1 mouse cellular context compared by ENCODE assay signal in the genomic region with DNA sequence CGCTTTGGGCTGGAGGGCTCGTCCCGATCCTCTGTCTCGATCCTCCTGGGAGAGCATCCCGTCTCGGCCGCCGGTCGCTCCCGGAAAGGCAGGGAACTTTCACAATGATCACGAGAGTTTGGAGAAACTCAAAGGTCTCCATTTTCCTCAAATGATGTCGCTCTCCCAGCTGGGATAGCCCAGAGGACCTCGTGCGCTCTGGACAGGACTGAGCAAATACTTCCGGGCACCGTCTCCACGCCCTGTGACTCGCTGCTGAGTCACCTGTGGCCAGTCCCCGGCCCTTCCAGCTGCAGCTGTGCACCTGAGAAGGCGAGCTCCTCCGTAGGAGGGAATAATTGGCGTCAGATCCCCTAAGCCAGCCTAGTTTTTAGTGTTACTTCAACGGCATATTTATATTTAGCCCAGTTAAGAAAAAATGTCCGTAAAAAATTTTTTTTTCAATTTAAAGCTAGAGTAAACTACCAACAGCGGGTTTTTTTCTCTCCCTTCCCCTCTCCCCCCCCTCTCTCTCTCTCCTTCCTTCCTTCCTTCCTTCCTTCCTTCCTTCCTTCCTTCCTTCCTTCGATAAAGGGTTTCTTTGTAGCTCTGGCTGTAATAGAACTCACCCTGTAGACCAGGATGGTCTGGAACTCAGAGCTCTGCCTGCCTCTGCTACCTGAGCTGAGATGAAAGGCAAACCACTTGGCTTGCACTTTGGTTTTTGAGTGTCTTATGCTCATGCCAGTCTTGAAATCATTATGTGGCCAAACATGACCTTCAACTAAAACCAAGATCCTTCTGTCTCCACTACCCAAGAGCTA.
A peak's percentile ranks its signal among the peaks of the same experiment; 100 is the strongest.
TF ChIP-seq lines count a peak whose summit lies in the region.

No protein-coding gene starts in this region.

TF ChIP-seq in CH12.LX, 34 proteins besides CTCF, POLR2A, EP300 and RAD21 (continued from another document):
- TF ChIP-seq CHD1 (IDR thresholded peaks at IDR 0.05; ENCODE audit: low read depth, low read length) (peak; percentile 84; the same call in 1 of the 2 replicates), ZKSCAN1 (IDR thresholded peaks at IDR 0.05; ENCODE audit: borderline replicate concordance, low read depth, low read length) (no peak), TCF12 (IDR thresholded peaks at IDR 0.05; ENCODE audit: low read depth, low read length) (peak; percentile 75), ETS1 (conservative IDR thresholded peaks at IDR 0.05; ENCODE audit: low read depth, low read length) (peak; percentile 92), MAX (IDR thresholded peaks at IDR 0.05; ENCODE audit: low read length) (peak; percentile 93), GABPA (IDR thresholded peaks at IDR 0.05; ENCODE audit: insufficient replicate concordance, low read depth, low read length) (no peak)
TF ChIP-seq in CH12.LX: peak in this region for 13.
